Comparison of ENCODE assay signal across 27 mouse cellular contexts in genomic region chr1:14499105-14499504, GRCm38 (mm10).
"Had no signal": no experiment of that assay in that cellular context is flagged by ENCODE, and none has a peak within 500 bp of the region (broad histone marks: within the 10 kb centered on the region; RNA-seq: fewer than 3 reads in every experiment).

No protein-coding gene starts in this region.

- ATAC-seq: hindbrain, embryonic 16.5 days; inflammation-experienced regulatory T-cells, adult 6 months; intestine, embryonic 15.5 days; intestine, postnatal 0 days had no signal

- H3K4me3 ChIP-seq: gastrocnemius, adult 2 months; heart, embryonic 10.5 days; heart, embryonic 12.5 days; hindbrain, embryonic 10.5 days; hindbrain, embryonic 12.5 days; intestine, embryonic 15.5 days; layer of hippocampus, adult 2 months; left cerebral cortex, adult 2 months; limb, embryonic 10.5 days; limb, embryonic 12.5 days; liver, embryonic 13.5 days; liver, embryonic 15.5 days had no signal

- H3K27ac ChIP-seq: gastrocnemius, adult 2 months; heart, embryonic 10.5 days; hindbrain, embryonic 10.5 days; hindbrain, embryonic 12.5 days; hindbrain, embryonic 14.5 days; intestine, embryonic 15.5 days; layer of hippocampus, adult 2 months; left cerebral cortex, adult 2 months; limb, embryonic 10.5 days; limb, embryonic 12.5 days; liver, embryonic 13.5 days; liver, embryonic 15.5 days had no signal

- H3K9ac ChIP-seq: heart, embryonic 12.5 days; hindbrain, embryonic 12.5 days; hindbrain, embryonic 14.5 days; intestine, embryonic 15.5 days; limb, embryonic 12.5 days; liver, embryonic 13.5 days; liver, embryonic 15.5 days had no signal

- H3K4me1 ChIP-seq: heart, embryonic 10.5 days; heart, embryonic 12.5 days; hindbrain, embryonic 12.5 days; intestine, embryonic 15.5 days; liver, embryonic 13.5 days; liver, embryonic 15.5 days had no signal

- H3K4me2 ChIP-seq: heart, embryonic 12.5 days; hindbrain, embryonic 12.5 days; hindbrain, embryonic 14.5 days; intestine, embryonic 15.5 days; limb, embryonic 12.5 days; liver, embryonic 13.5 days; liver, embryonic 15.5 days had no signal

- H3K36me3 ChIP-seq: heart, embryonic 10.5 days; heart, embryonic 12.5 days; hindbrain, embryonic 10.5 days; hindbrain, embryonic 12.5 days; intestine, embryonic 15.5 days; limb, embryonic 10.5 days; limb, embryonic 12.5 days; liver, embryonic 13.5 days; liver, embryonic 15.5 days had no signal

- H3K9me3 ChIP-seq: heart, embryonic 10.5 days; heart, embryonic 12.5 days; hindbrain, embryonic 10.5 days; hindbrain, embryonic 12.5 days; intestine, embryonic 15.5 days; limb, embryonic 10.5 days; limb, embryonic 12.5 days; liver, embryonic 13.5 days; liver, embryonic 15.5 days had no signal

- DNase-seq: gastrocnemius, adult 2 months; gastrocnemius, postnatal 10 days; gastrocnemius, postnatal 25 days; heart, adult 18-20 months; heart, postnatal 10 days; heart, postnatal 4 days; kidney, adult 18-20 months; kidney, adult 8-10 months; kidney, postnatal 10 days; kidney, postnatal 25 days; kidney, postnatal 4 days; liver; liver, embryonic 13.5 days had no signal
